Mouse (Mus musculus) spleen, adult 2 months (tissue): ENCODE measurements around the gene Hpse.

Source experiments
- CTCF ChIP-seq: fragments of 200-500 bp; IDR thresholded peaks from 2 replicates; pipeline ENCODE4 v1.5.1; 2011; ENCODE audit warnings: mild to moderate bottlenecking, inconsistent platforms; ENCODE audit not compliant: insufficient read depth, insufficient read length, insufficient replicate concordance; ENCODE audit errors: extremely low read depth
- POLR2A ChIP-seq: fragments of 200-500 bp; IDR thresholded peaks from 2 replicates; pipeline ENCODE4 v1.6.1; 2011; ENCODE audit warnings: low read depth, low read length, inconsistent platforms

GRCm38 (mm10) chr5:100635908-100636307 is 83.6 kb downstream of the Hpse start:
- TF ChIP-seq CTCF = no peak
- no peak for TF ChIP-seq POLR2A
